Mouse (Mus musculus): ENCODE results near the gene Snd1.
A peak's percentile ranks its signal among the peaks of the same experiment; 100 is the strongest.

Gene Snd1

GRCm38 (mm10) chr6:28706108-28706975 is 231.4 kb downstream of the Snd1 start:
- no peak for DNase-seq (ENCODE audit: inconsistent ontology term)

GRCm38 (mm10) chr6:28706976-28707592 is 232.1 kb downstream of the Snd1 start:
- no peak for DNase-seq (ENCODE audit: inconsistent ontology term)

- no peak for DNase-seq (ENCODE audit: inconsistent ontology term)
These were observed 235.1 kb downstream of the Snd1 start for GRCm38 (mm10) chr6:28710035-28710434.

- peak; percentile 33 for DNase-seq (ENCODE audit: inconsistent ontology term)
These were observed 242.4 kb downstream of the Snd1 start for GRCm38 (mm10) chr6:28717203-28717844.

- DNase-seq (ENCODE audit: inconsistent ontology term), result peak; percentile 58
These were observed 242.9 kb downstream of the Snd1 start for GRCm38 (mm10) chr6:28717845-28718237.

GRCm38 (mm10) chr6:28720391-28721171 is 245.6 kb downstream of the Snd1 start:
- no peak for DNase-seq (ENCODE audit: inconsistent ontology term)

GRCm38 (mm10) chr6:28723059-28723458 is 248.1 kb downstream of the Snd1 start:
- no peak for DNase-seq (ENCODE audit: inconsistent ontology term)

GRCm38 (mm10) chr6:28724776-28725175 is 249.8 kb downstream of the Snd1 start:
- no peak for DNase-seq (ENCODE audit: inconsistent ontology term)

GRCm38 (mm10) chr6:28729236-28729635 is 254.3 kb downstream of the Snd1 start:
- DNase-seq (ENCODE audit: inconsistent ontology term), result peak; percentile 66

- DNase-seq (ENCODE audit: inconsistent ontology term), result no peak
These were observed 254.7 kb downstream of the Snd1 start for GRCm38 (mm10) chr6:28729649-28730048.

GRCm38 (mm10) chr6:28731246-28731645 is 256.3 kb downstream of the Snd1 start:
- no peak for DNase-seq (ENCODE audit: inconsistent ontology term)

- DNase-seq (ENCODE audit: inconsistent ontology term), result no peak
These were observed 259.1 kb downstream of the Snd1 start for GRCm38 (mm10) chr6:28733884-28734647.

GRCm38 (mm10) chr6:28735116-28735515 is 260.2 kb downstream of the Snd1 start:
- DNase-seq (ENCODE audit: inconsistent ontology term), result no peak

- DNase-seq (ENCODE audit: inconsistent ontology term), result no peak
These were observed 261.7 kb downstream of the Snd1 start for GRCm38 (mm10) chr6:28736665-28737064.

- DNase-seq (ENCODE audit: inconsistent ontology term), result no peak
These were observed 262.7 kb downstream of the Snd1 start for GRCm38 (mm10) chr6:28737601-28738000.

GRCm38 (mm10) chr6:28743586-28743985 is 268.6 kb downstream of the Snd1 start:
- peak; percentile 26 for DNase-seq (ENCODE audit: inconsistent ontology term)

- DNase-seq (ENCODE audit: inconsistent ontology term), result no peak
These were observed 270.9 kb downstream of the Snd1 start for GRCm38 (mm10) chr6:28745864-28746263.

- DNase-seq (ENCODE audit: inconsistent ontology term), result no peak
These were observed 272.1 kb downstream of the Snd1 start for GRCm38 (mm10) chr6:28747025-28747424.

- no peak for DNase-seq (ENCODE audit: inconsistent ontology term)
These were observed 273.2 kb downstream of the Snd1 start for GRCm38 (mm10) chr6:28747931-28748670.

GRCm38 (mm10) chr6:28749224-28749623 is 274.3 kb downstream of the Snd1 start:
- no peak for DNase-seq (ENCODE audit: inconsistent ontology term)

Measured in Muller cell, postnatal 12 days (primary cell).